Mouse (Mus musculus) CD4-positive, CD25-positive, alpha-beta regulatory T cell, adult 2 months (primary cell): ENCODE results near the gene Cela3a.
"Not testable (repeated sequence)": the region's sequence is repeated elsewhere in the genome, so short reads cannot be mapped to it uniquely, and the experiment has no call there.

ENCODE experiments used
- DNase-seq: peaks from one replicate; pipeline ENCODE4 v3.0.0-alpha.2; 2012; ENCODE audit warnings: low read depth, low spot score

Cela3a gene

DNA sequence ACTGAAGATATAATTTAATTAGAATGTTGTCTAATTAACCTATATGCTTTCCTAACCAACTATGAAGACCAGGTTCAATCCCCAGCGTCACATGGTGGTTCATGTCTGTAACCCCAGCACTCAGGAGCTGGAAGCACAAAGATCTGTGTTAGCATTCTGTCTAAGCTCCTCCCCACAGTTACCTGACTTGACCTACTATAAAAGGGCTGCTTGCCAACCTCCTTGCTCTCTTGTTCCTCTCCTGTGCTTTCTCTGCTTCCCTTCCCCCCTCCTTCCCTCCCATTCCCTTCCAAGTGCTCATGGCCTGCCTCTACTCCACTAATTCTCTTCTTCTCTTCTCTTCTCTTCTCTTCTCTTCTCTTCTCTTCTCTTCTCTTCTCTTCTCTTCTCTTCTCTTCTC is 5.3 kb upstream of the Cela3a start:
- DNase-seq, result no peak

DNA sequence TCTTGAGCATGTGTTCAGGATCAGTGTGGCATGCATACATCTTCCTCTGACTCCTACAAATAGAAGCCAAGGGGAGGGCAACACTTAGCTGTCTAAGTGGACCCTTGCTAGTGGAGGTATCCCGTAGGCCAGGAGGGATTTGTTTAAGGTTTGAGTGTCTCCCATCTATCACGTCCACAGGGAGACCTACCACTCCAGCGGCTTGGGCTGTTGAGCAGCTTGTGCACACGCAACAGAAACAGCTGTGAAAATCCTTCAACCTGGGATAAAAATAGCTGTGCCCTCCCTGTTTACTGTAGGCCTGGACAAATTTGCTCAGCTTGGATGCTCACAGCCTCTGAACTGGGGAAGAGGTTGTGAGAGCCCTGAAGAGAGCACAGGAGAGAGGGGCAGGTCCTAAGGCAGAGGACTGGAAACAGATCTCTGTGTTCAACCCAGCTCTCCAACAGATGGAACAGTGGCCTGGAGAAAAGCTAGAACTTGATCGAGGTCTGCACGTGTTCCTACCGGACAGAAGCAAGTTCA is 2.7 kb upstream of the Cela3a start:
- not testable (repeated sequence) for DNase-seq

DNA sequence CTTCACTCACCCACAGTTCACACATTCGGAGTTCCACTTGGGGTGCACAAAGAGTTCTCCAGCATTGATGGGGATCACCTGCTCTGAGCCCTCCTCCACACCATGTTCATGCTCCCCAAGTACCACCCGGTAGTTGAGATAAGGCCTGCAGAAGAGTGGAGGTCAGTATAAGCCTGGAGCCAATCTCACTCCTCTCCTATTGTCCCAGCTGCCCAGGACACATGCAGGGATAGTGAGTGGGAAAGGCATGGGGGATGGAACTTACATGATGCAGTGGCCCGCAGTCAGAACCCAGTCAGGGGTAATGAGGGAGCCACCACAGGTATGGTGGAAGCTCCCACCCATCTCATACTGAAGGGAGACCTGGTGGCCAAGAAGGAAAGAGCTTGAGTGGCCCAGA is 4.0 kb downstream of the Cela3a start:
- DNase-seq, result no peak

DNA sequence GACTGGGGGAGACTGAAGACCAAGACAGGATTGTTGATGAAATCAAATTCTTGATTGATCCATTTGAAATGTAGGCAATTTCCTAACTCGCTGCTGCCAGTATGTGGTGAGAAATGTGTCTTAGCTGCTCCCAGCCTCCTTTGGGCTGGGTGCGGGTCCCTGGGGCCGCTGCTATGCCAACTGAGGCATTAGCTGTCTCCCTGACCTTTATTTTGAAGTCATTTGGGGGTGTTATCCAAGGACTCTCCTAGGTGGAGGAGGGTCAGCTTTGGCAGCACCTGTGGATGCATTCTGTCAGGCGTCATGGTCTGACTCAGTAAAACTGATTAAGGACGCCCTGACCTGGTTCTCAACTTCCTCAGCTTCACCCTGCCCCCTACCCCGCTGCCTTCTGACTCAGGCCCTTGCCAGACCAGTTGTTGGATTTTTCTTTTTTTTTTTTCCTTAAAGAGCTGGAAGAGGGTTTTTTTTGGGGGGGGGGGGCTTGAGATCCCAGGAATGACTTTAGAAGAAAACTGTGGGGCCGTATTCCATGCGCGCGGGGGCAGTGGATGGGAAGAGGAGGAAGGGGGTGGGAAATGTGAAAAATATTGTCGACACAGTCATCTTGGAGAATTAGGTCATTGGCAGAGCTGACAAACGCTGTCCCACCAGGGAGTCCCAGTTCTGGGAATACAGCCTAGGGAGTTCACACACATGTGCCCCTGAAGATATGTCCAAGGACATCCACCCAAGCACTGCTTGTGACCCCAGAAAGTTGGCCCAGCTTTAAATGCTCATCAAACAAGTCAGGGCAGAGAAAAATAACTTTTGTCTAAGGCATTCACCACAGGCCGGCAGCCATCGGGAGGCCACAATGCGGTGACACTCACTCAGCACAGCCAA is 12.7 kb downstream of the Cela3a start:
- DNase-seq, result no peak

DNA sequence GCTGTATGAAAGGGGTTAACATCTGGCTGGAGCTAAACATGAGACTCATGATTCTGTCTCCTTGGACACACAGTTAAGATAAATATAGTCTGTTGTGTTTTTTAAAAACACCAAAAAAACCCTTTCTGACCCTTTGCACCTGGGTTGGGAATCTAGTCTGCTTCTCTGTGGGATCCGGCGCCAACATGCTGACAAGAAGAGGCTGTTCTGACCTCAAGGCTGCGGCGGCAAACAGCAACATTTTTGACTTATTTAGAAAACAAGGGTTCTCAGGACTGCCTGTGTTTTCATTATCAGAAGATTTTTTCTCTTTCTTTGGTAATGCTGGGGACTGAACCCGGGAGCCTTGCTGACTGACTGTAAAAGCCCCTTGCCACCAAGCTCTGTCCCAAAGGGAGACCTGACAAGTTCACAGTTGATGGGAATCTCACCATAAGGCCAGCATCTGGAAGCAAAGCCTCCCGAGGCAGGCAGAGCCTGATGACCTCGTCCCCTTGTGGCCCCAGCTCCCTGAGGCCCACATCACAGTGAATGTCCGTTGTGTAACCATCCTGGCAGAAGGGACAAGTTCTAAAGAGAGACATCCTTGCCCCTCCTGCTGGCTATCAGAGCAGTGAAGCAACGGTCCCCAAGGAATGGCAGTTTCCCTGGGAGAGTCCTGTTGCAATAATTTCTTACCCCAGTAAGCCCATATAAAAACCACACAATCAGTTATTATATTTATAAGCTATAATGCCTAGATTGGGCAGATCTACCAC is 16.0 kb downstream of the Cela3a start:
- DNase-seq, result no peak

DNA sequence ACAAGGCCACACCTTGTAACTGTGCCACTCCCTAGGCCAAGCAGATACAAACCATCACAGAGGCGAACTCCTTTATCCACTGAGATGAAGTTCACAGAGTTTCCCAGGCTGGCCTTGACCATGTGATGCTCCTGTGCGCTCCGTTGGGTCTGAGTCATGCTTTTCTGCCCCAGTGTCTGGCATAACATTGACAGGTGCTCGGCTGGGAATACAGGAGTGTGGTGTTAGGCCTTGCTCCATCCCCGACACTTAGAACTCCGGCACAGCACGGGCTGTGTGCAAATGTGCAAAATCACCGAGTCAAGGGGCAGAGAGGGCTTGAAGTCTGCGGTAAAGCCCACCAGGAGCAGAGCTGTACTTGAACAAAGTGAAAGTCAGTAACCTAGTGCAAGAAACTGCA is 16.7 kb downstream of the Cela3a start:
- DNase-seq, result no peak

DNA sequence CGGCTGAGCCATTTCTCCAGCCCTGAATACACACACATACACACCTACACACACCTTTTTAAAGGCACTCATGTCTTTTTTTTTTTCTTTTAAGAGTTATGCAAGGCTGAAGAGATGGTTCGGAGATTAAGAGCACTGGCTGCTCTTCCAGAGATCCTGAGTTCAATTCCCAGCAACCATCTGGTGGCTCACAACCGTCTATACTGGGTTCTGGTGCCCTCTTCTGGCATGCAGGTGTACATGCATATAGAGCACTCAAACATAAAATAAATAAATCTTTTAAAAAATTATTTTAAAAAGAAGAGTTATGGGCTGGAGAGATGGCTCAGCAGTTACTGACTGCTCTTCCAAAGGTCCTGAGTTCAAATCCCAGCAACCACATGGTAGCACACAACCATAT is 18.3 kb downstream of the Cela3a start:
- DNase-seq, result peak; percentile 65

DNA sequence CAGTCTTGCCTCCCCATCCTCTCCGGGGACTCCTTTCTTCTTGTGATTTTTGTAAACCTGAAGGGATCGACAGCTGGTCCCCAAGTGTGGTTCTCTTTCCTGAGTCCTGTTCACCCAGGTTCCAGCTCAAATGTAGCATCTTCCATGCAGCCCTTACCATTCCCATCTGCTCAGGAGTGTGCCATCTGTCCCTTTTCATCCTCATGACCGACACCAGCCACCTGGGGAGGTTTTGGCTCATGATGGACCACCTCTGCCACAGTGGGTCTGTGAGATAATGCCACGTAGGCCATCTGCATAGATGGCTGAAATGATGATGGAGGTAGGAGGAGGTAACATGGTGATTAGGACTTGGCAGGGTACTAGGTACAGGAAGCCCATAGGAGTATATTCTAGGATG is 19.4 kb downstream of the Cela3a start:
- no peak for DNase-seq

DNA sequence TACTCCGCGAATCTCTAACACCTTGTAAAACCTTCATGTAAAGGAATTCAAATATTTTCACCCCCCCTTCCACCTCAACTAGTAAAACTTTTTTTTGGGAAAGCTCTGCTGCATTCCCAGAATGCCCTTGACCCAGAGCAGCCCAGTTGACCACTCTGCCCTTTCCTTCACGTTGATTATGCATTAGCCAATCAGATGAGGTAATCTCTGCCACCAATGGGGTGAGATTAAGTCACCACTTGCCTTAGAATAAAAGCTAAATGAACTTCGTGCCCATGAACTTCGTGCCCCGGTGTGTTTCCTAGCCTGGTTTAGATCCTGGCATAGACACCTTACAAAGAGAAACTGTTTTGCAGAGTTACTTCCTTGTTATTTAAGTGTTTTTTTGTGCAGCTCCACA is 20.6 kb downstream of the Cela3a start:
- peak; percentile 31 for DNase-seq

DNA sequence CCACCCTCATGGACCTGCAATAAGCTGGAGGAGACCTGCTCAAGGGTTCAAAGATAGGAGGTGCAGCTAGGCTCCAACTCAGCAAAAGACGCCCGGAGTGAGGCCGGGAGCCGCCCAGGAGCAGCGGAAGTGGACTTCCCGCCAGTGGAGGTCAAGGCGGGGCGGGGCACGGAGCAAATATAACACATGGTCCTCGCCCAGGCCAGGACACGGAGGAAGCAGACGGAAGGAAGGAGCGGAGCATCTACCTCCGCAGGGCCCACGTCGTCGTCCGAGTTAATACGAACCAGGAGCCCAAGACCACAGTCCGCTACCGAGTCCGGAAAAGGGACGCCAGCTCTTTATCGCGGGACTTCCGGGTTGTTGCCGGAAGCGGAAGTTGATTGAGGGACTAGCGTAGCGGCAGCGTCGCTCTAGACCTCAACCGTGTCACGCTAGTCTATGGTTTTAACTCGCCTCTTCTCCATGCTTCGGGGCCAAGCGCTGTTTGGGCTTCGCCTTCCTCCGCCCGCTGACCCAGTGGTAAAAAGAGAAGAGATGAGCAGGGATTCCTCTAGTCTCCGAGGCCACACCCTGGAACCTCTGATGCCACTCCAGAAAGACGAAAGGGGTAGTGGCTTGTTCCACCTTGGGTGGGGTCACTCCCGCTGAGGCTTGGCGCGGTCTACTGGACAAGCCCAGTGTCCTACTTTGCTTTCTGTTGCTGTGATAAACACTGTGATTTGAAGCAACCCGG is 21.4 kb downstream of the Cela3a start:
- DNase-seq, result peak; percentile 91

DNA sequence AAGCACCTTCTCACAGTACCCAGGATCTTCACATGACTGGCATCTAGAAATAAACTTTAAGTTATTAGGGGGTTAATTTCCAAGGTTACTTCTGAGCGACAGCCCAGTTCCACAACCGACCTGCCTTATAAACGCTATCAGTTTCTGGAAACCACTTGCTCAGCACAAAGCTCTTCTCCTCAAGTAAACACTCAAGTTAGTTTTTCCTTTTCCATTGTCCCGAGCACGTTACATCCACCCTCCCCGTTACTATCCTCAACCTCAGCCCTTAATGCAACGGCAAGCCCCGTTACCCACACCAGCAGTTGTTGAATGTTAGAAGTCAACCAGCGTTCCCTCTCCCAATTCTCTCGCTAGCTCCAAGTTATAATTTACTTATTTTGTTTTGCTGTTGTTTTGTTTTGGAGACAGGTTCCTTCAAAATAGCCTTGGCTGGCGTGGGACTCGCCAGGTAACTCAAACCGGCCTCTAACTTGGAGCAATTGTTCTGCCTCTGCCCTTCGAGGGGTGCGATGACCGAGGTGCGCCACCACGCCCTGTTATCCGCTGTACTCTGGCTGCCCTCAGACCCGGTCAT is 22.0 kb downstream of the Cela3a start:
- DNase-seq, result peak; percentile 26

DNA sequence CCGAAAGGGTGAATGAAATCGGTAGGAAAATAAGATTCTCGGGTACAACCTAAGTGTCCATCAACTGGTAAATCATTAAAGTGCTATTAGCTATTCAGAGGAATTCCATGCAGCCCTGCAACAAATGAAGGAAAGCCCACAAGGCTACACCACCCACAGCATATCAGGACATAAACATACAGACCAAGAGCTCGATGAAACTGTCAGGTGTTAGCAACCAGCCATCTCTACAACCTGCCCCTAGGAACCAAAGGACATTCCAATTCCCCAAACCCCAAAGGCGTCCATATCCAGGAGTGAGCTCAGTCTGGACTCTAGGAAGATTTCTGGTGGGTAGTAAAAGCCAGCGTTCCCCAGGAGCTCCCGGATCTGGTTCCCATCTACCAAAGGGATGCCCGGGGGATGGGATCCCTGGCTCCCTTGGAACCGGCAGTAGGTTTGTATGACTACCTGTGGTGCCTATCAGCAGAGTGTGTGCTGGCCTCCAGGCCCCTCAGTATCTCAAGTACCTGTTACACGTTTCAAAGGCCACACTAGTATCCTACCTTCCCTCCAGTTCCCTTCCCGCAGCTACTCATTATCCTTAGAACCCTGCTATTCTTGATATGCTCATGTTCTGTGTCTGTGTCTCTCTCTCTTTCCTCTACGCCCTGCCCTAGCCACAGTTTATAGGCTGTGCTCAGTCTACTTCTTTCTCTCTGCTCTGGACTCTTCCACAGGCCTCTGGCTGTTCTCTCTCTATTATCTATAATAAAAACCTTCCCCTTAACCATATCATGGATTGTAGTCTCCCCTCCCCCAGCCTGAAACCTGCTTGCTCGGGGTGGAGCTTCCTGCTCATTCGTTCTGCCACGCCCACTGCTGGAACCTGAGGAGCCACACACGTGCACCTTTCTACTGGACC is 28.6 kb downstream of the Cela3a start:
- DNase-seq, result no peak

DNA sequence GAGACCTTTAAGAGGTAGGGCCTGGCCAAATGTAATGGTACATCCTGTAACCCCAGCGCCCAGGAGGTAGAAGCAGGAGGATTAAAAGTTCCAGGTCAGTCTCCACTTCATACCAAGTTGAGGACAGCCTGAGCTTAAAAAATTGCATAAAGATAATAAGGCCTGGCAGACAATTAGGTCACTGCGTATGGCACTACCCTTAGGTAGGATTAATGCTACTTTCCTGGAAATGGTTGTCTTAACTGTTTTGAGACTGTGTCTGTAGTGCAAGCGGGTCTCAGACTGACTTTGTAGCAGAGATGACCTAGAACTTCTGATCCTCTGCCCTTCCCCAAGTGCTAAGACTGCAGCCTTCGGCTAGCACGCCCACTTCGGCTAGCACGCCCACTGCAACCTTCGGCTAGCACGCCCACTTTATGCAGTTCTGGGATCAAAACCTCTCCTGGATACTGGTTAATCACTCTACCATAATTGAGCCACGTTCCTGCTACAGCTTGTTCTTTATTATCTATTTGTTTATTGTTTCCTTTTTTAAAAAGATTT is 29.8 kb downstream of the Cela3a start:
- DNase-seq, result no peak

DNA sequence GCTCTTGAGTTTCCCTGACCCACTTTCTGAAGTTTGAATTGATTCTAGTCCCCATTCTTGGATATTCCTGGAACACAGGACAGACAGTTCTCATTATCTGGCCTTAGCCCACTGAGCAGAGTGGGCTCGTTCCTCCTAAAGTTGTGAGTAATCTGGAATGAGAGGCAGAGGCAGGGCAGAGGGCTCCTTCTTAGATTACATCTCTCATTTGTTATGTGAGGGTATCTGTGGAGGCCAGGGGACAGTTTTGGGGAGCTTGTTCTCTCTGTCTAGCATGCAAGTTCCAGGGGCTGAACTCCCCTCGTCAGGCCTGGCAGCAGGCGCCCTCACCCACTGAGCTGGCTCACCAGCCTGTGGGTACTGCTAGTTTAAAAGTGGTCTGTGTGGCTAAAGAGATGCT is 30.5 kb downstream of the Cela3a start:
- no peak for DNase-seq

DNA sequence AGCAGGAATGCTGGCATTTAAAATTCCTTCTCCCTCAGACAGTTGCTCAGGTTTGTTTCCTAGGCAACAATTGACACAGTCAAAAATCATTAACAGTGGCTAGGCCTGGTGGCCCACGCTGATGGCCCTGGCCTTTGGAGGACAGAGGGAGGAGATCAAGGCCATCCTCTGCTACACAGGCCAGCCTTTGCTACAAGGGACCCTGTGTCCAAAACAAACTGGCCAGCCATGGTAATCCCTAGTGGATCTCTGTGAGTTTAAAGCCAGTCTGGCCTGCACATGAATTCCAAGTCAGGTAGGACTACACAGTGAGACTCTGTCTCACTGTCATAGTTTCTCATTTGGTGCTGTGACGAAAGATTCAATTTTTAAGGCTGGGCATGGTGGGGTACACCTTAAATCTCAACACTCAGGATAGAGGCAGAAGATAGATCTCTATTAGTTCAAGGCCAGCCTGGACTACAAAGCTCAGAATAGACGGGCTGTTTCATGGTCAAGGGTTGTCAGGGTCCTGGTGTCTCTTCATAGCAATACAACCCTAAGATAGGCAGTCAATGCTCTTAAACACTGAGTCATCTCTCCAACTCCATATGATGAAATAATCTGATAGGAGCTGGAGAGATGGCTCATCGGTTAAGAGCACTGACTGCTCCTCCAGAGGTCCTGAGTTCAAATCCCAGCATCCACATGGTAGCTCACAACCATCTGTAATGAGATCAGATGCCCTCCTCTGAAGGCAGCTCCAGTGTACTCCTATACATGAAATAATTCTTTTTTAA is 31.9 kb downstream of the Cela3a start:
- no peak for DNase-seq

DNA sequence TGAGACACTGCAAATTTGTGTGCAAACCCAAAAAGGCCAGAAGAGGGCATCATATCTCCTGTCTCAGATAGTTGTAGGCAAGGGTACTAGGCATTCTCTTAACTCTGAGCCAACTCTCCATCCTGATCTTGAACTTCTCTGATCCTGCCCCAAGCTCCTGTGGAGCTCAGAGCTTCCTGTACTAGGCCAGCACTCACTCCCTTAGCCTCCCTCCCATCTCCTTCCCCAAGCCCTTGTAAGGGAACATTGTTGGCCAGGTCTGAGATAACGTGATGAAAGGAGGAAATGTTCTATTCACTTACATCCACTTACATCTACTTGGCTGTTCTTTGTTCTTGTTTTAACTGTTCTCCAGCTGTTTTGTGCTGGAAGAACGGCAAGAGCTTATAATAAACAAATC is 32.8 kb downstream of the Cela3a start:
- no peak for DNase-seq

DNA sequence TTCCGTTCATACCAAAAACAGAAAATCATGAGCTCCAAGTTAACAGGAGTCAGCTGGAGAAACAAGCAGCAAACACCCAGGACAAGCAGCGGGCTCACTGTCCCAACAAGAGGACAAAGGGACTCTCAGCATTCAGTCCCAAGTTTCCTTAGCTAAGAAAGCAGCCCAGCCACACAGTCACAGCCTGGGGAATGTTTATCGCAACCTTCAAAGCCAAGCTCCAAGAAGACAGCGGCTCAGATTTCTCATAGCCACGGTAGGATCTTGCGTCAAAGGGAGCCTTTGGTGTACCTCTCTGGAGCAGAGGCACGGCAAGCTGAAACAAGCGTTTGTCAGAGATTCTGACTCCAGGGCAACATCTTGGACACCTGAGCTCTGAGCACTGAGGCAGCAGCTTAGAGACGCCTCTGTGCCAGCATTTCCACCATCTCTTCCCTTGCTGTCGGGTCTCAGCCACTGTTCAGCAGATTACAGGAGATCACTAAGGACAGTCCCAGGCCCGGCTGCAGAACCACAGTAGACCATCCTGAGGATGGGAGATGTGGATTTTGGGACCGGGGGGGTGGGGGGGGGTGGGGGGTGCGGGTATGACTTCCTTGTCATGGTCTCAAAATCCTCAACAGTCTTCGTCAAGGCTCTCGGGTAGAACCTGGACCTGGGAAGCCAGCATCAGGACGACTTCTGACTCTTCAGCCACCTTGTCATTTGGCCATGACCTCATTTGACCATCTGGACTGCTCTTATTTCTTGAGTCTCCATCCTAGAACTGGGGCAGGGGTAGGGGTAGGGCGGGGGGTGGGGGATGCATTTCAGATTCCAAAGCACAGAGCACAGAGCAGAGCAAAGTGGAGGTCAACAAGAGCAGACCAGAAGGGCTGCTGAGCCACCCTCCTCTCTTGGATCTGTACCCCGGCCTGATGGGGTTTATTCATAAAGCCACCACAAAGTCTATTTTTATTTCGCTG is 34.0 kb downstream of the Cela3a start:
- DNase-seq, result no peak

DNA sequence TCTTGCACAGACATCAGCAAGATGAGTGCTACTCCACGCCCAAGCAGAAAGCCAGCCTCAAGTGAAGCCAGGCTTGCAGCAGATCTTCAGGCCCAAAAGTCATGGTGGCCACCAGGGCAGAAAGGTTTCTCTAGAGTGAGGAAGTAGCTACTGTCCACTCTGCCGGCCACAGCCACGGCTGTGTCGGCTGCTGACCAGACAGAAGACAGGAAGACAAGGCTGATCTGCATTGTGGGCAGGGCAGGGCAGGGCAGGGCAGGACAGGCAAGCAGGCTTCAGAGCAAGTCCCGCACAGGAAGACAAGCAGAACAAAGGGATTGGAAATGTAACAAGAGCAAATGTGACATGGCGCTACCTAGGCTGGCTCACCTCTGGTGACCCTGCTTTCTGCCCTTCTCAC is 35.9 kb downstream of the Cela3a start:
- DNase-seq, result no peak
